Mouse (Mus musculus): ENCODE results near the gene Dnajc11. TPM values are rescaled to one million over a fixed set of nuclear protein-coding genes. Genes with fewer than 3 reads are reported as not detected.

Dnajc11 gene
- total and polyA plus RNA-seq, 2 experiments from 2014 or later: 75.9 to 88.5 TPM

- H3K9me3 ChIP-seq (ENCODE audit: low read length): no peaks in the 10 kb centered on the region
- H3K4me3 ChIP-seq (ENCODE audit: low read depth, low read length): no peak overlapping the region
- no peaks in the 10 kb centered on the region for H3K27me3 ChIP-seq (ENCODE audit: insufficient read depth, low read length)
- no peaks in the 10 kb centered on the region for H3K4me1 ChIP-seq (ENCODE audit: insufficient read depth, low read length)
- ATAC-seq (ENCODE audit: low FRiP score) (no peak), DNase-seq (ENCODE audit: low spot score) (no peak)
- no peak overlapping the region for H3K4me2 ChIP-seq (ENCODE audit: low read depth, low read length, poor library complexity, severe bottlenecking)
- no peak overlapping the region for H3K27ac ChIP-seq (ENCODE audit: low read depth, low read length)
- H3K9ac ChIP-seq (replicated peaks; ENCODE audit: low read length, poor library complexity, severe bottlenecking): no peak overlapping the region
- no peak; the same call in 1 of the 2 replicates for TF ChIP-seq CTCF (IDR thresholded peaks at IDR 0.05)
- no peaks in the 10 kb centered on the region for H3K36me3 ChIP-seq (ENCODE audit: insufficient read depth, low read length)
- WGBS: 72% methylated on average over 11 of the region's 11 CpGs
These were observed 33.6 kb upstream of the Dnajc11 start for GRCm38 (mm10) chr4:151899707-151900384.

- no peak overlapping the region for H3K9ac ChIP-seq (replicated peaks; ENCODE audit: low read length, poor library complexity, severe bottlenecking)
- TF ChIP-seq CTCF (IDR thresholded peaks at IDR 0.05): no peak
- 62% methylated on average over 6 of the region's 6 CpGs for WGBS
- no peaks in the 10 kb centered on the region for H3K9me3 ChIP-seq (ENCODE audit: low read length)
- H3K4me2 ChIP-seq (ENCODE audit: low read depth, low read length, poor library complexity, severe bottlenecking): no peak overlapping the region
- H3K27me3 ChIP-seq (ENCODE audit: insufficient read depth, low read length): no peaks in the 10 kb centered on the region
- no peaks in the 10 kb centered on the region for H3K4me1 ChIP-seq (ENCODE audit: insufficient read depth, low read length)
- H3K36me3 ChIP-seq (ENCODE audit: insufficient read depth, low read length): no peaks in the 10 kb centered on the region
- no peak overlapping the region for H3K27ac ChIP-seq (ENCODE audit: low read depth, low read length)
- no peak overlapping the region for H3K4me3 ChIP-seq (ENCODE audit: low read depth, low read length)
- ATAC-seq (ENCODE audit: low FRiP score): no peak
- no peak for DNase-seq (ENCODE audit: low spot score)
These were observed 32.8 kb upstream of the Dnajc11 start for GRCm38 (mm10) chr4:151900735-151901134.

- ATAC-seq (ENCODE audit: low FRiP score): no peak
- Histone ChIP-seq H3K27me3 (ENCODE audit: insufficient read depth, low read length) (no peaks in the 10 kb centered on the region), H3K4me2 (ENCODE audit: low read depth, low read length, poor library complexity, severe bottlenecking) (no peak overlapping the region), H3K4me1 (ENCODE audit: insufficient read depth, low read length) (no peaks in the 10 kb centered on the region), H3K4me3 (ENCODE audit: low read depth, low read length) (no peak overlapping the region), H3K9ac (replicated peaks; ENCODE audit: low read length, poor library complexity, severe bottlenecking) (no peak overlapping the region), H3K36me3 (ENCODE audit: insufficient read depth, low read length) (no peaks in the 10 kb centered on the region), H3K27ac (ENCODE audit: low read depth, low read length) (no peak overlapping the region), H3K9me3 (ENCODE audit: low read length) (no peaks in the 10 kb centered on the region)
- DNase-seq (ENCODE audit: low spot score): no peak
- 68% methylated on average over 11 of the region's 11 CpGs for WGBS
- peak; percentile 32 for TF ChIP-seq CTCF (IDR thresholded peaks at IDR 0.05)
These were observed 32.1 kb upstream of the Dnajc11 start for GRCm38 (mm10) chr4:151901422-151901821.

- DNase-seq (ENCODE audit: low spot score) (no peak), ATAC-seq (ENCODE audit: low FRiP score) (no peak)
- 81% methylated on average over 17 of the region's 17 CpGs for WGBS
- no peaks in the 10 kb centered on the region for H3K36me3 ChIP-seq (ENCODE audit: insufficient read depth, low read length)
- no peaks in the 10 kb centered on the region for H3K27me3 ChIP-seq (ENCODE audit: insufficient read depth, low read length)
- no peak overlapping the region for H3K4me3 ChIP-seq (ENCODE audit: low read depth, low read length)
- no peak overlapping the region for H3K27ac ChIP-seq (ENCODE audit: low read depth, low read length)
- no peak for TF ChIP-seq CTCF (IDR thresholded peaks at IDR 0.05)
- no peak overlapping the region for H3K4me2 ChIP-seq (ENCODE audit: low read depth, low read length, poor library complexity, severe bottlenecking)
- no peak overlapping the region for H3K9ac ChIP-seq (replicated peaks; ENCODE audit: low read length, poor library complexity, severe bottlenecking)
- H3K4me1 ChIP-seq (ENCODE audit: insufficient read depth, low read length): peaks cover 3% of the 10 kb centered on the region; the same call in 1 of the 2 replicates
- no peaks in the 10 kb centered on the region for H3K9me3 ChIP-seq (ENCODE audit: low read length)
These were observed 31.3 kb upstream of the Dnajc11 start for GRCm38 (mm10) chr4:151902046-151902688.

- H3K36me3 ChIP-seq (ENCODE audit: insufficient read depth, low read length): no peaks in the 10 kb centered on the region
- no peak overlapping the region for H3K4me3 ChIP-seq (ENCODE audit: low read depth, low read length)
- no peak overlapping the region for H3K4me2 ChIP-seq (ENCODE audit: low read depth, low read length, poor library complexity, severe bottlenecking)
- no peak for DNase-seq (ENCODE audit: low spot score)
- H3K27ac ChIP-seq (ENCODE audit: low read depth, low read length): no peak overlapping the region
- H3K4me1 ChIP-seq (ENCODE audit: insufficient read depth, low read length): peaks cover 4% of the 10 kb centered on the region; the same call in 1 of the 2 replicates
- H3K9ac ChIP-seq (replicated peaks; ENCODE audit: low read length, poor library complexity, severe bottlenecking): no peak overlapping the region
- no peaks in the 10 kb centered on the region for H3K27me3 ChIP-seq (ENCODE audit: insufficient read depth, low read length)
- no peaks in the 10 kb centered on the region for H3K9me3 ChIP-seq (ENCODE audit: low read length)
- no peak for ATAC-seq (ENCODE audit: low FRiP score)
- no peak for TF ChIP-seq CTCF (IDR thresholded peaks at IDR 0.05)
- WGBS: 63% methylated on average over 14 of the region's 14 CpGs
These were observed 30.7 kb upstream of the Dnajc11 start for GRCm38 (mm10) chr4:151902689-151903241.

GRCm38 (mm10) chr4:151904098-151904497 is 29.4 kb upstream of the Dnajc11 start:
- no peak overlapping the region for H3K4me2 ChIP-seq (ENCODE audit: low read depth, low read length, poor library complexity, severe bottlenecking)
- TF ChIP-seq CTCF (IDR thresholded peaks at IDR 0.05): no peak
- H3K4me3 ChIP-seq (ENCODE audit: low read depth, low read length): no peak overlapping the region
- peaks cover 4% of the 10 kb centered on the region; the same call in 1 of the 2 replicates for H3K4me1 ChIP-seq (ENCODE audit: insufficient read depth, low read length)
- 59% methylated on average over 11 of the region's 11 CpGs for WGBS
- DNase-seq (ENCODE audit: low spot score) (no peak), ATAC-seq (ENCODE audit: low FRiP score) (no peak)
- H3K36me3 ChIP-seq (ENCODE audit: insufficient read depth, low read length): no peaks in the 10 kb centered on the region
- H3K9ac ChIP-seq (replicated peaks; ENCODE audit: low read length, poor library complexity, severe bottlenecking): no peak overlapping the region
- no peaks in the 10 kb centered on the region for H3K27me3 ChIP-seq (ENCODE audit: insufficient read depth, low read length)
- H3K27ac ChIP-seq (ENCODE audit: low read depth, low read length): no peak overlapping the region
- H3K9me3 ChIP-seq (ENCODE audit: low read length): no peaks in the 10 kb centered on the region
